Mouse (Mus musculus) forebrain, embryonic 14.5 days (tissue): Measurements from ENCODE around the gene Kif13a. TPM values are rescaled to one million over a fixed set of nuclear protein-coding genes. Genes with fewer than 3 reads are reported as not detected.
A peak's percentile ranks its signal among the peaks of the same experiment; 100 is the strongest.

Source experiments
- ATAC-seq: fragments of 200-750 bp; cut with Nextera tagmentation; 2 replicates; pipeline ENCODE4 v1.8.0; 2017; ENCODE audit warnings: mild to moderate bottlenecking, moderate library complexity
- DNase-seq: peaks from one replicate; pipeline ENCODE4 v3.0.0-alpha.2; 2015; ENCODE audit warnings: low spot score
- H3K27ac ChIP-seq: fragments of 300-500 bp; sonication (generic); 2 replicates; pipeline ENCODE4 v1.5.1; 2014; ENCODE audit warnings: low read depth, mild to moderate bottlenecking, control low read depth, low read length, moderate library complexity
- H3K27me3 ChIP-seq: fragments of 300-500 bp; sonication (generic); replicated peaks from 2 replicates; pipeline ENCODE4 v1.6.1; 2014; ENCODE audit warnings: low read length, control low read depth, mixed read lengths; ENCODE audit not compliant: control insufficient read depth, insufficient read depth
- H3K36me3 ChIP-seq: fragments of 300-500 bp; sonication (generic); 2 replicates; pipeline ENCODE4 v1.6.1; 2014; ENCODE audit warnings: low read length, control low read depth; ENCODE audit not compliant: control insufficient read depth, insufficient read depth
- H3K4me1 ChIP-seq: fragments of 300-500 bp; sonication (generic); 2 replicates; pipeline ENCODE4 v1.6.1; 2014; ENCODE audit warnings: antibody characterized with exemption, low read length, control low read depth; ENCODE audit not compliant: control insufficient read depth, insufficient read depth
- H3K4me2 ChIP-seq: fragments of 300-500 bp; sonication (generic); 2 replicates; pipeline ENCODE4 v1.6.1; 2014; ENCODE audit warnings: mild to moderate bottlenecking, control low read depth, low read length
- H3K4me3 ChIP-seq: fragments of 300-500 bp; sonication (generic); 2 replicates; pipeline ENCODE4 v1.5.1; 2014; ENCODE audit warnings: low read depth, low read length, control low read depth
- H3K9ac ChIP-seq: fragments of 300-500 bp; sonication (generic); 2 replicates; pipeline ENCODE4 v1.6.1; 2014; ENCODE audit warnings: mild to moderate bottlenecking, low read length, control low read depth, moderate library complexity
- H3K9me3 ChIP-seq: fragments of 300-500 bp; sonication (generic); replicated peaks from 2 replicates; pipeline ENCODE4 v1.6.1; 2016; ENCODE audit warnings: low read length, control low read depth, mixed read lengths; ENCODE audit not compliant: control insufficient read depth
- WGBS: fragments of 180-500 bp; shearing (Covaris S2); extraction: QIAGEN DNeasy Blood & Tissue Kit; methylation state at CpG from one replicate; pipeline ENCODE4 v1.1.7; 2014; 5-methylcytosine and 5-hydroxymethylcytosine counted together
- polyA plus RNA-seq: library from polyadenylated mRNA; unstranded; fragments of >200 nt; fragmentation: Nextera tagmentation; extraction: Ambion mirVana; gene quantifications from 2 replicates; pipeline ENCODE4 v1.2.1, GENCODE M21; 2014

The Kif13a gene
- polyA plus RNA-seq: 7.1 and 7.5 TPM in 2 replicates

DNA sequence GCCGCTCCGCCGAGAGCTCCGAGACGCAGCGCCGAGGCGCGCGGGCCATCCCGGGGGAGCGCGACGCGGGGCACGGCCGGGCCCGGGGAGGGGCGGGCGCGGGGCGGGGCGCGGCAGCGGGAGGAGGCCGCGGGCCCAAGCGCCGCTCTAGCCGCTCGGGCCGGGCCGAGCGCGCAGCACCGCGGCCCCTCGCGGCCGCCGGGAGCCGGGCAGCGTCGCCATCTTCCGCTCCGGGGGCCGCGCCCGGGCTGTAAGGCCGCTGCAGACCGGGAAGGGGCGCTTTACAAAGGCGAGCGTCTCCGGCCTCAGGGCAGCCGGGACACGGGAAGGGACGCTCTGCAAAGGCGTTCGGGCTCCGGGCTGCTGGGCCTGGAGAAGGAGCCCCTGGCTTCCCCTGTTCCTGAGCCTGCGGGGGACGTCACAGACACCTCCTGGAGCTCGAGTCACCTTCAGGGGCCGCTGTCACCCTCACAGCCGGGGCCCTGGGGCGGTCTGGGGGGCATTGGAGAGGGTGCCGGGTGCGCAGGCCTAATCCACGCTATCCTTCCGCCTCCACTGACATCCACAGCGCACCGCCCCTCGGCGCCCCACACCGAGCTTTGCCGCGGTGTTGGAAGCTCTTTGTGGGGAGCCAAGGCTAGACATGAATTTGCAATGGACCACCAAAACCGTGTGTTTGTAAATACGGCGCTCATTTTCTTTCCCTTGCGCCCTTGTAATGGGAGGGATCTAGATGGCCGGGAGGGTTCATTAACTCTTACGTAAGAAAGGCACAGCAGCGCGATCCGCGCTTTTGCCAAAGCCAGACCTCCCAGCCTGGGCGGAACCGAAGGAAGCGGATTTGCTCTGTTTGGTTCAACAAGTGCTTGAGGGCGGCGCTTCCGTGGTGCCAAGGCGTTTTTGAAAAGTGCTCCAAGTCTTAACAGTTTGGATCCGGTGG, at the start of gene Kif13a:
Gene Kif13a, minus strand, starts transcription at position 149 of the 940 bp plus-strand sequence.
- Histone ChIP-seq H3K4me3 (peak within 1 kb of the TSS; percentile 79), H3K4me2 (peak within 1 kb of the TSS; percentile 92), H3K4me1 (peaks cover 9% of the 10 kb centered on the region), H3K27me3 (0 out of 2 replicates have a peak, but pooled peaks cover 4% of the 10 kb centered on the region), H3K36me3 (no peaks in the 10 kb centered on the region), H3K9ac (peak within 1 kb of the TSS; percentile 89), H3K27ac (peak within 1 kb of the TSS; percentile 95), H3K9me3 (no peaks in the 10 kb centered on the region)
- DNase-seq (peak; percentile 93), ATAC-seq (peak; percentile 83)
- under 1% methylated on average over 95 of the region's 96 CpGs for WGBS

DNA sequence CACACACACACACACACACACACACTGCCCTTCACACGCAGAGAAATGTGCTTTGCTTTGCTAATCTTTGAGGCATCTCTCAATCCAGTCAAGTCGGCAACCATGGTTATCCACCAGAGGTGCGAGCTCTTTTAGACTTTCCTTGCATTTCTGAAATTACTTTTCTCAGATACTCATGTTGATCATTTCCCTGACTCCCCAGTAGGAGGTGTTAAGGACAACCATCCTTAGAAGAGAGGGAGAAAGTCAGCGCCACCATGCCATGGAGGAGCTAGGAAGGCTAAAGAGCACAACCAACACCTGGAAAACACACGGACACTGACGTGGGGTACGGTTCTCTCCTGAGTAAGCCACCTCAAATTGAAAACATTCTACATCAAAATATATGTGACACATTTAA, 46.9 kb upstream of the Kif13a start:
- 94% methylated on average over 7 of the region's 7 CpGs for WGBS
- no peaks in the 10 kb centered on the region for H3K36me3 ChIP-seq
- no peaks in the 10 kb centered on the region for H3K9me3 ChIP-seq
- H3K27me3 ChIP-seq: no peaks in the 10 kb centered on the region
- no peak for ATAC-seq
- H3K27ac ChIP-seq: no peak overlapping the region
- no peak overlapping the region for H3K4me3 ChIP-seq
- no peak for DNase-seq
- H3K9ac ChIP-seq: no peak overlapping the region
- H3K4me2 ChIP-seq: no peak overlapping the region
- peaks cover 5% of the 10 kb centered on the region; the same call in 1 of the 2 replicates for H3K4me1 ChIP-seq

DNA sequence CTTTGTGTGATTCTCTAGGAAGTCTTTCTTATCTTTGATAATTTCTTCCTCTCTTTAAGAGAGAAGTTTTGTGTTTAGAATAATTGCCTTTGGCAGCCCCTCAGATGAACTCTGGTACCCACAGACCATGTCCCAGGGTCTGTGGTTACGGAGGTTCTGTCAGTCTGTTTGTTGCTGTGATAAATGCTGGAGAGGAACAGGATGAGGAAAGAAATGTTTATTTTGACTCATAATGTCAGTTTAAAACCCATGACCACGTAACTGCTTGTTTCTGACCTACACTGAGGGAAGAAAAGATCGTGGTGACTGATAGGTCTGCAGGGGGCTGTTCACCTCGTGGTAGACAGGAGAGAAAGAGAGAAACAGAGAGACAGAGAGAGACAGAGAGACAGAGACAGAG, 46.3 kb upstream of the Kif13a start:
- Histone ChIP-seq H3K27me3 (no peaks in the 10 kb centered on the region), H3K9me3 (no peaks in the 10 kb centered on the region), H3K27ac (no peak overlapping the region), H3K4me3 (no peak overlapping the region), H3K9ac (no peak overlapping the region), H3K36me3 (no peaks in the 10 kb centered on the region), H3K4me2 (no peak overlapping the region), H3K4me1 (peaks cover 5% of the 10 kb centered on the region; the same call in 1 of the 2 replicates)
- WGBS: 35% methylated on average over 4 of the region's 4 CpGs
- no peak for ATAC-seq
- DNase-seq: no peak

DNA sequence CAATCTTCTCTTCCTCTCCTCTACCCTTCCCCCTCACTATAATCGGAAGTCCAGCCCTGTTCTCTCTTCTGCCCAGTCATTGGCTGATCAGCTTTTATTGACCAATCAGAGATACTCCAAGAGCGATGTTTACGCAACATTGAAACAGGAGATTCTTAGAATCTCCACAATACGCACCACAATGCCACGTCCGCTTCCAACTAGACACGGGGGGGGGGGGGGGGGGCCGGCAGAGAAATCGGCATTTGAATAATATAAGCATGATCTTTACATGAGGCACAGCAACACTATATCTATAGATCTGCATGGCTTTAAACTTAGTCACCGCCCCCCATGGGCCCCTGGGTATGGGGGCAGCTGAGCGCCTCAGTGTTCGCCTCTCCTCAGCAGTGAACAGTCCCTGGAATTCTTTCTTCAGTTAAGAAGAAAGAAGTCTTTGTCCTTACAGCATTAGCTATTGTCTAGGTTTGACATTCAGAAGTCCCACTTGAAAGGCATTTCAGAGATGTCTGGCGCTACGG, 45.4 kb upstream of the Kif13a start:
- Histone ChIP-seq H3K9me3 (no peaks in the 10 kb centered on the region), H3K4me3 (peak overlapping the region; percentile 28), H3K27ac (peak overlapping the region; percentile 30; the same call in 1 of the 2 replicates), H3K4me1 (peaks cover 5% of the 10 kb centered on the region; the same call in 1 of the 2 replicates), H3K36me3 (no peaks in the 10 kb centered on the region), H3K9ac (peak overlapping the region; percentile 51), H3K4me2 (peak overlapping the region; percentile 57), H3K27me3 (no peaks in the 10 kb centered on the region)
- ATAC-seq (peak; percentile 95), DNase-seq (peak; percentile 81)
- WGBS: 5% methylated on average over 14 of the region's 14 CpGs

DNA sequence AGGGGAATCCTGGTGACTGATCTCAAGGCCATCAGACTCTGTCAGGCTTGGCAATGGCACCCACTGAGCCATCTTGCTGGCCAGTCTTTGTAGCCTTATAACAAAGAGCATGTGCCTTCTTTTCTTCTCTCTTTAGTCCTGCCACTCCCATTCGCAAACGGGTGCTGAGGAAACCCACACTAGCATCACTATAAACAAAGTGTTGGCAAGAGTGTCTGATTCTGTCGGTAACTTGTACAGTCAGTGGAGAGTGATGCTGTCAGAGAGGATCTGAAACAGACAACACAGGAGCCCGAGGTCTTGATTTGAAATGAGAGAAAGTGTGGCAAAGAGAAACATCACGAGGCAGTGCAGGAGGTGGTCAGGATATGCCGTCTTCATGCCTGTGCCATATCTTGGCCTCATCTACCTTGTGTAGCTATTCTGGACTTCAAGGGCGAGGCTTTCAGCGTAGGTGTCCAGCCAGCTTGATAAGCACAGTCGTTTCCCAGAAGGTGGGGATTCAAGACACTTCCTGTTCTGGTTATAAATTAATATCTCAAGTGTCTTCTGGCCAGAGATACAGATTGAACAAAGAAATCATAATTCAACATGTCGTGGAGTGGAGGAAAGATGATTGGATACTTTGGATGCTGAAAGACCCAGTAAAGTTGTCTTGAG, 40.7 kb upstream of the Kif13a start:
- no peak overlapping the region for H3K9ac ChIP-seq
- ATAC-seq: no peak

GRCm38 (mm10) chr13:46968626-46969025, 39.0 kb upstream of the Kif13a start:
- DNase-seq (no peak), ATAC-seq (no peak)
- Histone ChIP-seq H3K36me3 (no peaks in the 10 kb centered on the region), H3K9ac (no peak overlapping the region), H3K9me3 (no peaks in the 10 kb centered on the region), H3K4me2 (no peak overlapping the region), H3K27me3 (no peaks in the 10 kb centered on the region), H3K4me1 (no peaks in the 10 kb centered on the region), H3K4me3 (no peak overlapping the region), H3K27ac (no peak overlapping the region)
- 81% methylated on average over 2 of the region's 2 CpGs for WGBS

More for the DNA sequence above, 40.7 kb upstream of the Kif13a start:
- H3K27me3 ChIP-seq: no peaks in the 10 kb centered on the region
- H3K4me3 ChIP-seq: no peak overlapping the region
- no peaks in the 10 kb centered on the region for H3K36me3 ChIP-seq
- peaks cover 3% of the 10 kb centered on the region; the same call in 1 of the 2 replicates for H3K4me1 ChIP-seq
- H3K27ac ChIP-seq: no peak overlapping the region
- no peak overlapping the region for H3K4me2 ChIP-seq
- DNase-seq: no peak
- H3K9me3 ChIP-seq: no peaks in the 10 kb centered on the region
- WGBS: 83% methylated on average over 10 of the region's 10 CpGs

DNA sequence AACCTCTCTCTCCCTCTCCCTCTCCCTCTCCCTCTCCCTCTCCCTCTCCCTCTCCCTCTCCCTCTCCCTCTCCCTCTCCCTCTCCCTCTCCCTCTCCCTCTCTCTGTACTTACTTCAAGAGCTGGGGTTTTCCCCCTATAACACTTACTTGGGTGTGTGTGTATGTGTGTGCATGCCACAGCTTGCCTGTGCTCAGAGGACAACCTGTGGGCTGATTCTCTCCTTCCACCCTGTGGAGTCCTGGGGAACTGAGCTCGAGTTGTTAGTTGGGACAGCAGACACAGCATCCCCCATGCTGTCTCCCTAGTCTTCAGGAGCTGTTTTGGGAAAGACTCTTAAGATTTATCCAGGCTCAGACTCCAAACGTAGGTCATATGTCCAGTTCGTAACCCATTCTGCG, 37.6 kb upstream of the Kif13a start:
- Histone ChIP-seq H3K27ac (no peak overlapping the region), H3K9ac (no peak overlapping the region), H3K36me3 (no peaks in the 10 kb centered on the region), H3K27me3 (no peaks in the 10 kb centered on the region), H3K4me2 (no peak overlapping the region), H3K4me1 (no peaks in the 10 kb centered on the region), H3K9me3 (no peaks in the 10 kb centered on the region), H3K4me3 (no peak overlapping the region)
- no peak for DNase-seq
- ATAC-seq: no peak
- WGBS: 78% methylated on average over 4 of the region's 4 CpGs

GRCm38 (mm10) chr13:46960878-46961474, 31.3 kb upstream of the Kif13a start:
- H3K4me2 ChIP-seq: no peak overlapping the region
- no peaks in the 10 kb centered on the region for H3K9me3 ChIP-seq
- H3K9ac ChIP-seq: no peak overlapping the region
- H3K27ac ChIP-seq: no peak overlapping the region
- H3K4me1 ChIP-seq: no peaks in the 10 kb centered on the region
- no peak overlapping the region for H3K4me3 ChIP-seq
- ATAC-seq (no peak), DNase-seq (no peak)
- 60% methylated on average over 7 of the region's 7 CpGs for WGBS
- H3K27me3 ChIP-seq: no peaks in the 10 kb centered on the region
- no peaks in the 10 kb centered on the region for H3K36me3 ChIP-seq
